Mouse (Mus musculus): ENCODE measurements around the gene Gm3676. TPM values are rescaled to one million over a fixed set of nuclear protein-coding genes. Genes with fewer than 3 reads are reported as not detected.
"Not testable (repeated sequence)": the region's sequence is repeated elsewhere in the genome, so short reads cannot be mapped to it uniquely, and the experiment has no call there.

Gm3676 gene
- polyA plus RNA-seq (2014; fragmentation: Nextera tagmentation; extraction: Ambion mirVana) = not detected in 2 replicates

- not testable (repeated sequence) for H3K4me2 ChIP-seq (ENCODE audit: low read depth, low read length); H3K4me3 ChIP-seq (ENCODE audit: low read depth, low read length); DNase-seq (ENCODE audit: low spot score); H3K27ac ChIP-seq (replicated peaks; ENCODE audit: low read depth, low read length); ATAC-seq (ENCODE audit: low read depth); H3K36me3 ChIP-seq (ENCODE audit: control insufficient read depth, insufficient read depth, low read length); H3K4me1 ChIP-seq (ENCODE audit: control insufficient read depth, insufficient read depth, low read length); H3K9ac ChIP-seq (ENCODE audit: low read depth, low read length); H3K27me3 ChIP-seq (replicated peaks; ENCODE audit: control insufficient read depth, insufficient read depth, low read length); H3K9me3 ChIP-seq (ENCODE audit: control insufficient read depth, low read length)
- no CpG with 5 or more reads among the region's 1 CpGs for WGBS
These were observed at the start of gene Gm3676 for GRCm38 (mm10) chr14:41646387-41646786. Gm3676 (minus strand) TSS chr14:41646487.

- ATAC-seq (ENCODE audit: low read depth); H3K4me3 ChIP-seq (ENCODE audit: low read depth, low read length); H3K27me3 ChIP-seq (replicated peaks; ENCODE audit: control insufficient read depth, insufficient read depth, low read length); DNase-seq (ENCODE audit: low spot score); H3K27ac ChIP-seq (replicated peaks; ENCODE audit: low read depth, low read length); H3K9ac ChIP-seq (ENCODE audit: low read depth, low read length); H3K36me3 ChIP-seq (ENCODE audit: control insufficient read depth, insufficient read depth, low read length); H3K4me1 ChIP-seq (ENCODE audit: control insufficient read depth, insufficient read depth, low read length); H3K9me3 ChIP-seq (ENCODE audit: control insufficient read depth, low read length); H3K4me2 ChIP-seq (ENCODE audit: low read depth, low read length): not testable (repeated sequence)
- 88% methylated on average over 2 of the region's 2 CpGs for whole genome bisulfite sequencing
These were observed 1.9 kb upstream of the Gm3676 start for GRCm38 (mm10) chr14:41648176-41648575.

GRCm38 (mm10) chr14:41630144-41630543 is 16.1 kb downstream of the Gm3676 start:
- WGBS = 100% methylated on average over 6 of the region's 11 CpGs
- H3K36me3 ChIP-seq (ENCODE audit: control insufficient read depth, insufficient read depth, low read length); H3K4me2 ChIP-seq (ENCODE audit: low read depth, low read length); DNase-seq (ENCODE audit: low spot score); H3K27me3 ChIP-seq (replicated peaks; ENCODE audit: control insufficient read depth, insufficient read depth, low read length); H3K9me3 ChIP-seq (ENCODE audit: control insufficient read depth, low read length); H3K27ac ChIP-seq (replicated peaks; ENCODE audit: low read depth, low read length); H3K4me3 ChIP-seq (ENCODE audit: low read depth, low read length); H3K9ac ChIP-seq (ENCODE audit: low read depth, low read length); ATAC-seq (ENCODE audit: low read depth); H3K4me1 ChIP-seq (ENCODE audit: control insufficient read depth, insufficient read depth, low read length): not testable (repeated sequence)

- not testable (repeated sequence) for H3K27ac ChIP-seq (replicated peaks; ENCODE audit: low read depth, low read length); H3K27me3 ChIP-seq (replicated peaks; ENCODE audit: control insufficient read depth, insufficient read depth, low read length); ATAC-seq (ENCODE audit: low read depth); H3K4me2 ChIP-seq (ENCODE audit: low read depth, low read length); H3K9me3 ChIP-seq (ENCODE audit: control insufficient read depth, low read length); DNase-seq (ENCODE audit: low spot score); H3K4me1 ChIP-seq (ENCODE audit: control insufficient read depth, insufficient read depth, low read length); H3K9ac ChIP-seq (ENCODE audit: low read depth, low read length); H3K36me3 ChIP-seq (ENCODE audit: control insufficient read depth, insufficient read depth, low read length); H3K4me3 ChIP-seq (ENCODE audit: low read depth, low read length)
- WGBS = 92% methylated on average over 1 of the region's 2 CpGs
These were observed 21.8 kb downstream of the Gm3676 start, which contains the start of gene Gm3072 for GRCm38 (mm10) chr14:41624512-41624911. Gm3072 (minus strand) TSS chr14:41624612.

GRCm38 (mm10) chr14:41622535-41622934 is 23.8 kb downstream of the Gm3676 start:
- ATAC-seq (ENCODE audit: low read depth); H3K27me3 ChIP-seq (replicated peaks; ENCODE audit: control insufficient read depth, insufficient read depth, low read length); H3K9me3 ChIP-seq (ENCODE audit: control insufficient read depth, low read length); H3K27ac ChIP-seq (replicated peaks; ENCODE audit: low read depth, low read length); H3K36me3 ChIP-seq (ENCODE audit: control insufficient read depth, insufficient read depth, low read length); H3K9ac ChIP-seq (ENCODE audit: low read depth, low read length); H3K4me2 ChIP-seq (ENCODE audit: low read depth, low read length); H3K4me3 ChIP-seq (ENCODE audit: low read depth, low read length); DNase-seq (ENCODE audit: low spot score); H3K4me1 ChIP-seq (ENCODE audit: control insufficient read depth, insufficient read depth, low read length): not testable (repeated sequence)
- 91% methylated on average over 4 of the region's 5 CpGs for WGBS

- not testable (repeated sequence) for H3K4me1 ChIP-seq (ENCODE audit: control insufficient read depth, insufficient read depth, low read length); H3K36me3 ChIP-seq (ENCODE audit: control insufficient read depth, insufficient read depth, low read length); H3K4me2 ChIP-seq (ENCODE audit: low read depth, low read length); H3K27me3 ChIP-seq (replicated peaks; ENCODE audit: control insufficient read depth, insufficient read depth, low read length); H3K27ac ChIP-seq (replicated peaks; ENCODE audit: low read depth, low read length); DNase-seq (ENCODE audit: low spot score); H3K9me3 ChIP-seq (ENCODE audit: control insufficient read depth, low read length); H3K9ac ChIP-seq (ENCODE audit: low read depth, low read length); H3K4me3 ChIP-seq (ENCODE audit: low read depth, low read length); ATAC-seq (ENCODE audit: low read depth)
- WGBS = 70% methylated on average over 1 of the region's 1 CpGs
These were observed 35.6 kb downstream of the Gm3676 start for GRCm38 (mm10) chr14:41610690-41611089.

GRCm38 (mm10) chr14:41600935-41601334 is 45.4 kb downstream of the Gm3676 start:
- not testable (repeated sequence) for H3K9ac ChIP-seq (ENCODE audit: low read depth, low read length); H3K27me3 ChIP-seq (replicated peaks; ENCODE audit: control insufficient read depth, insufficient read depth, low read length); ATAC-seq (ENCODE audit: low read depth); H3K4me2 ChIP-seq (ENCODE audit: low read depth, low read length); H3K27ac ChIP-seq (replicated peaks; ENCODE audit: low read depth, low read length); H3K9me3 ChIP-seq (ENCODE audit: control insufficient read depth, low read length); H3K4me3 ChIP-seq (ENCODE audit: low read depth, low read length); H3K4me1 ChIP-seq (ENCODE audit: control insufficient read depth, insufficient read depth, low read length); H3K36me3 ChIP-seq (ENCODE audit: control insufficient read depth, insufficient read depth, low read length); DNase-seq (ENCODE audit: low spot score)
- 93% methylated on average over 15 of the region's 15 CpGs for WGBS

Other genes starting within 250 kb of the Gm3676 start
- gene Gm6482, start 238.2 kb downstream of the Gm3676 start, polyA plus RNA-seq (2014; fragmentation: Nextera tagmentation; extraction: Ambion mirVana) = not detected in 2 replicates
- not detected in 2 replicates for gene Gm7954, start 193.0 kb downstream of the Gm3676 start, polyA plus RNA-seq (2014; fragmentation: Nextera tagmentation; extraction: Ambion mirVana)
- not detected in 2 replicates for gene Gm3486, start 157.0 kb downstream of the Gm3676 start, polyA plus RNA-seq (2014; fragmentation: Nextera tagmentation; extraction: Ambion mirVana)
- gene Gm7970, start 90.9 kb downstream of the Gm3676 start, polyA plus RNA-seq (2014; fragmentation: Nextera tagmentation; extraction: Ambion mirVana) = not detected in 2 replicates
- gene 1700049E17Rik2, start 73.3 kb downstream of the Gm3676 start, polyA plus RNA-seq (2014; fragmentation: Nextera tagmentation; extraction: Ambion mirVana) = not detected in 2 replicates
- gene Gm3072, start 21.9 kb downstream of the Gm3676 start, polyA plus RNA-seq (2014; fragmentation: Nextera tagmentation; extraction: Ambion mirVana) = not detected in 2 replicates
- not detected in 2 replicates for gene Gm8068, start 55.4 kb upstream of the Gm3676 start, polyA plus RNA-seq (2014; fragmentation: Nextera tagmentation; extraction: Ambion mirVana)
- gene Gm7929, start 104.1 kb upstream of the Gm3676 start, polyA plus RNA-seq (2014; fragmentation: Nextera tagmentation; extraction: Ambion mirVana) = not detected in 2 replicates
- gene Gm47189, start 126.0 kb upstream of the Gm3676 start, polyA plus RNA-seq (2014; fragmentation: Nextera tagmentation; extraction: Ambion mirVana) = not detected in 2 replicates

Measured in embryonic facial prominence, embryonic 14.5 days (tissue).